Mouse (Mus musculus) midbrain, embryonic 14.5 days (tissue): Measurements from ENCODE around the gene Gal. TPM values are rescaled to one million over a fixed set of nuclear protein-coding genes. Genes with fewer than 3 reads are reported as not detected.

Experiments used
- ATAC-seq: fragments of 200-750 bp; cut with Nextera tagmentation; 2 replicates; pipeline ENCODE4 v1.8.0; 2017; ENCODE audit warnings: moderate number of reproducible peaks, moderate library complexity; ENCODE audit not compliant: low FRiP score, low TSS enrichment
- DNase-seq: peaks from one replicate; pipeline ENCODE4 v3.0.0-alpha.2; 2015
- H3K27ac ChIP-seq: fragments of 300-500 bp; sonication (generic); replicated peaks from 2 replicates; pipeline ENCODE4 v1.5.1; 2014; ENCODE audit warnings: mild to moderate bottlenecking, low read depth, low read length, moderate library complexity
- H3K27me3 ChIP-seq: fragments of 300-500 bp; sonication (generic); 2 replicates; pipeline ENCODE4 v1.6.1; 2014; ENCODE audit warnings: low read length, control low read depth, mixed read lengths; ENCODE audit not compliant: control insufficient read depth, insufficient read depth
- H3K36me3 ChIP-seq: fragments of 300-500 bp; sonication (generic); 2 replicates; pipeline ENCODE4 v1.6.1; 2014; ENCODE audit warnings: low read length, control low read depth; ENCODE audit not compliant: control insufficient read depth, insufficient read depth
- H3K4me1 ChIP-seq: fragments of 300-500 bp; sonication (generic); 2 replicates; pipeline ENCODE4 v1.6.1; 2014; ENCODE audit warnings: mild to moderate bottlenecking, antibody characterized with exemption, low read length, control low read depth; ENCODE audit not compliant: control insufficient read depth, insufficient read depth
- H3K4me2 ChIP-seq: fragments of 300-500 bp; sonication (generic); 2 replicates; pipeline ENCODE4 v1.6.1; 2014; ENCODE audit warnings: mild to moderate bottlenecking, low read length, moderate library complexity
- H3K4me3 ChIP-seq: fragments of 300-500 bp; sonication (generic); replicated peaks from 2 replicates; pipeline ENCODE4 v1.5.1; 2014; ENCODE audit warnings: low read depth, low read length
- H3K9ac ChIP-seq: fragments of 300-500 bp; sonication (generic); replicated peaks from 2 replicates; pipeline ENCODE4 v1.6.1; 2014; ENCODE audit warnings: mild to moderate bottlenecking, low read length, moderate library complexity
- H3K9me3 ChIP-seq: fragments of 300-500 bp; sonication (generic); 2 replicates; pipeline ENCODE4 v1.6.1; 2016; ENCODE audit warnings: low read length, control low read depth, mixed read lengths; ENCODE audit not compliant: control insufficient read depth
- WGBS: fragments of 180-500 bp; shearing (Covaris S2); extraction: QIAGEN DNeasy Blood & Tissue Kit; methylation state at CpG from one replicate; pipeline ENCODE4 v1.1.7; 2014; 5-methylcytosine and 5-hydroxymethylcytosine counted together
- polyA plus RNA-seq: library from polyadenylated mRNA; unstranded; fragments of >200 nt; fragmentation: Nextera tagmentation; extraction: Ambion mirVana; gene quantifications from 2 replicates; pipeline ENCODE4 v1.2.1, GENCODE M21; 2014

Gal gene
- polyA plus RNA-seq, 1 experiment from 2014 or later: 4.6 TPM

DNA sequence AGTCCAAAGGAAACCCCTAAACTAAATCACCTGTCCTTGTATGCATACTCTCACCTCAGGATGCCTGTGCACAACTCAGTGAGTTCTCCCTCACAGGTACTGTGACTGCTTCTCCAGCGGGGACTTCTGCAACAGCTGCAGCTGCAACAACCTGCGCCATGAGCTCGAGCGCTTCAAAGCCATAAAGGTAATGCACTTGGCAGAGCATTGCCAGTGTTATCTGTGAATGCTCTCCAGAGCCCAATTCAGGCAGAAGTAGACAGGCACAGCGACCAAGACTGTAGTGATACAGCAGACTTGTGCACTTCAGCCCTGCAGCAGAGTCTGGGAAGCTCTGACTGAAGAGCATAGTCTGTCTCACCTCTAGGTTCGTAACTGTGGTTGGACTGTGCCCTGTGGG, 12.0 kb downstream of the Gal start:
- H3K4me2 ChIP-seq: no peak overlapping the region
- H3K9me3 ChIP-seq: no peaks in the 10 kb centered on the region

GRCm38 (mm10) chr19:3401943-3402342, 12.4 kb downstream of the Gal start:
- WGBS: 46% methylated on average over 7 of the region's 7 CpGs
- Histone ChIP-seq H3K4me3 (no peak overlapping the region), H3K4me1 (no peaks in the 10 kb centered on the region), H3K9me3 (no peaks in the 10 kb centered on the region), H3K36me3 (no peaks in the 10 kb centered on the region), H3K9ac (no peak overlapping the region), H3K27me3 (no peaks in the 10 kb centered on the region), H3K4me2 (no peak overlapping the region), H3K27ac (no peak overlapping the region)
- DNase-seq (no peak), ATAC-seq (no peak)

More for the DNA sequence above, 12.0 kb downstream of the Gal start:
- Histone ChIP-seq H3K36me3 (no peaks in the 10 kb centered on the region), H3K27me3 (no peaks in the 10 kb centered on the region), H3K9ac (no peak overlapping the region), H3K4me3 (no peak overlapping the region), H3K27ac (no peak overlapping the region), H3K4me1 (no peaks in the 10 kb centered on the region)
- no peak for ATAC-seq
- WGBS: 83% methylated on average over 6 of the region's 6 CpGs
- no peak for DNase-seq

- Histone ChIP-seq H3K27me3 (no peaks in the 10 kb centered on the region), H3K4me3 (no peak overlapping the region), H3K27ac (no peak overlapping the region), H3K9me3 (no peaks in the 10 kb centered on the region), H3K4me1 (no peaks in the 10 kb centered on the region), H3K4me2 (no peak overlapping the region), H3K9ac (no peak overlapping the region), H3K36me3 (no peaks in the 10 kb centered on the region)
- DNase-seq: no peak
- no peak for ATAC-seq
- WGBS: 89% methylated on average over 7 of the region's 7 CpGs
Measured at GRCm38 (mm10) chr19:3401504-3401903, 12.8 kb downstream of the Gal start.

- H3K9me3 ChIP-seq: no peaks in the 10 kb centered on the region
- H3K4me1 ChIP-seq: no peaks in the 10 kb centered on the region
- no peak overlapping the region for H3K27ac ChIP-seq
- H3K9ac ChIP-seq: no peak overlapping the region
- WGBS: 83% methylated on average over 4 of the region's 4 CpGs
- ATAC-seq: no peak
- no peak overlapping the region for H3K4me2 ChIP-seq
- H3K27me3 ChIP-seq: no peaks in the 10 kb centered on the region
- no peak overlapping the region for H3K4me3 ChIP-seq
- no peaks in the 10 kb centered on the region for H3K36me3 ChIP-seq
- no peak for DNase-seq
Measured at GRCm38 (mm10) chr19:3400057-3400456, 14.3 kb downstream of the Gal start.

DNA sequence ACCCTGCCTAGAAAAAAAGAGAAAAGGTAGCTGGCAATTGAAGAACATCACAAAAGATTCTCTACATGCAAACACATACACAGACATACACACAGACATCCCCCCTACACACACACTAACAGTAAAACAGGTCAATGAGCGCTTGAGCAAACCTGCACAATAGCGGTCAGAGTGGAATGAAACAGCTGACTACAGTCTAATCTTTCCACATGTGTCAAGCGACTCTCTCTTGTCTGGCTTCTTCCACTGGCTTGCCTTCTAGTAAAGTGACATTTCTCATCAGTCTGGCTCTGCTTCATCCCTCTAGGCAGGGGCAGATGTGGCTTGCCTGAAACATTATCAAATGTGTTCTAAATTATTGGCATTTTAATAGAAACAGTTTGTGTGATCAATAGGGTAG, 20.1 kb downstream of the Gal start:
- H3K4me1 ChIP-seq: 0 out of 2 replicates have a peak, but pooled peaks cover 2% of the 10 kb centered on the region
- no peak overlapping the region for H3K4me2 ChIP-seq
- H3K9ac ChIP-seq: no peak overlapping the region
- no peak overlapping the region for H3K27ac ChIP-seq
- no peak overlapping the region for H3K4me3 ChIP-seq
- H3K27me3 ChIP-seq: no peaks in the 10 kb centered on the region
- DNase-seq: no peak
- H3K36me3 ChIP-seq: no peaks in the 10 kb centered on the region
- no peak for ATAC-seq
- no peaks in the 10 kb centered on the region for H3K9me3 ChIP-seq
- WGBS: 77% methylated on average over 3 of the region's 3 CpGs

DNA sequence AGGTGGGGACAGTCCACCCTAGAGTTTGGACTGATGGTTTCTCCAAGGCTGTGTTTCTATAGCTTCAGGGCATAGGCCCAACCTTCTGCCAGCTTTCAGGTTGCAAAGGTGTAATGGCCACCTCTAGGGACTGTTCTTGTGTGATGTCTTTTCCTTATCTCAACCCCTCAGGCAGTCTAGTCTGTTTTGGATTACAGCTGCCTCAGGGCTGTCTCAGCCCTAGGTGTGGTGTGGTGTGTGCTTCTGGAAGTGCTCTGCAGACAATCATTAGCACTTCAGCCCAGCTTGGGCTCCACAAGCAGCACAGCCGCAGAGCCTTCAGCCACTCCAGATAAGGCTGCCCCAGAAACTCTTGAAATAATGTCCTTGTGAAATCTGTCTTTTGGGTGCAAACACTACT, 22.0 kb downstream of the Gal start:
- H3K9ac ChIP-seq: no peak overlapping the region
- WGBS: 93% methylated on average over 1 of the region's 1 CpGs
- 0 out of 2 replicates have a peak, but pooled peaks cover 5% of the 10 kb centered on the region for H3K4me1 ChIP-seq
- DNase-seq: no peak
- H3K36me3 ChIP-seq: no peaks in the 10 kb centered on the region
- no peak overlapping the region for H3K27ac ChIP-seq
- H3K4me2 ChIP-seq: no peak overlapping the region
- no peaks in the 10 kb centered on the region for H3K27me3 ChIP-seq
- ATAC-seq: no peak
- H3K4me3 ChIP-seq: no peak overlapping the region
- no peaks in the 10 kb centered on the region for H3K9me3 ChIP-seq

DNA sequence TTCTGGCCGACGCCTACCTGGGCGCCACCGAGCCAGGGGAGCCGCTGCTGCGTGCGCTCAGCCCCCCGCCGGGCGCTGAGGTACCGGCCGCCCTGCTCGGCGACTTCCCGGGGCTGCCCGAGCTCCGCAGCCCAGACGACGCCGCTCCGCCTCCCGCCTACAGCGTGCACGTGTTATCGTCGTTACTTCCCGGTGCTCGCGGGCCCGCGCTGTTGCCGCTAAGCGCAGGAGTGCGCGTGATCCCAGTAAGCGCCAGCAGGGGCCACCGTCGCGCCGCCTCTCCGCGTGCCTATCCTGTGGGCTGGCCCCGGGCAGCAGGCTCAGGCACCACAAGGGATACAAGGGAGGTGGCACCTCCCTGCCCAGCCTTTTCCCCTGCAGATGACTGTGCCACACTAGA, 25.3 kb downstream of the Gal start:
- Histone ChIP-seq H3K9me3 (no peaks in the 10 kb centered on the region), H3K27ac (0 out of 2 replicates have a peak overlapping the region, but pooled peaks have one; percentile 37), H3K9ac (peak overlapping the region; percentile 50), H3K4me2 (peak overlapping the region; percentile 87), H3K4me1 (0 out of 2 replicates have a peak, but pooled peaks cover 5% of the 10 kb centered on the region), H3K36me3 (no peaks in the 10 kb centered on the region), H3K27me3 (no peaks in the 10 kb centered on the region), H3K4me3 (peak overlapping the region; percentile 43)
- WGBS: under 1% methylated on average over 39 of the region's 43 CpGs
- peak; percentile 91 for DNase-seq
- peak; percentile 88 for ATAC-seq

GRCm38 (mm10) chr19:3388629-3389057, 25.7 kb downstream of the Gal start, which contains the start of gene Tesmin:
TSS of gene Tesmin (plus strand) at chr19:3388857.
- no peaks in the 10 kb centered on the region for H3K9me3 ChIP-seq
- no peaks in the 10 kb centered on the region for H3K27me3 ChIP-seq
- 1% methylated on average over 33 of the region's 33 CpGs for WGBS
- H3K4me2 ChIP-seq: peak within 1 kb of the TSS; percentile 87
- DNase-seq (peak; percentile 89), ATAC-seq (peak; percentile 89)
- H3K9ac ChIP-seq: peak within 1 kb of the TSS; percentile 50
- H3K4me1 ChIP-seq: 0 out of 2 replicates have a peak, but pooled peaks cover 5% of the 10 kb centered on the region
- H3K27ac ChIP-seq: 0 out of 2 replicates have a peak within 1 kb of the TSS, but pooled peaks have one; percentile 37
- H3K36me3 ChIP-seq: no peaks in the 10 kb centered on the region
- peak within 1 kb of the TSS; percentile 43 for H3K4me3 ChIP-seq

DNA sequence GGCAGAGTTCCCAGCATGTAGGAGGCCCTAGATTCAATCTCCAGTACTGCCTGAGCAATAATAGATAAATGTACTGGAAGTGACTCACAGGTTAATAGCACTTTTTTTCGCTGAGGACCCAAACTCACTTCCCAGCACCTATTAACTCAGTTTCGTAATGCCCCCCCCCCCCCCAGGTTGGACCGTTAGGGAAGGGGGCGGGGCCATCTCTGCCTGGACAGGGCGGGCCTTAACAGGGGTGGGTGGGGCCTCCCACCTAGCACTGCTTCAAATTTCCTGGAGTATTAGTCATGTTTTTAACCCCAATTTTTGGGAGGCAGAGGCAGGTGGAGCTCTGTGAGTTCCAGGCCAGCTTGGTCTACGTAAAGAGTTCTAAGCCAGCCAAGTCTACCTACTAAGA, 26.3 kb downstream of the Gal start:
- no peak for ATAC-seq
- no peaks in the 10 kb centered on the region for H3K9me3 ChIP-seq

More for the DNA sequence above, 26.3 kb downstream of the Gal start:
- H3K4me1 ChIP-seq: 0 out of 2 replicates have a peak, but pooled peaks cover 5% of the 10 kb centered on the region
- DNase-seq: no peak
- no peak overlapping the region for H3K4me2 ChIP-seq
- 73% methylated on average over 6 of the region's 6 CpGs for WGBS
- no peak overlapping the region for H3K4me3 ChIP-seq
- H3K9ac ChIP-seq: no peak overlapping the region
- H3K27me3 ChIP-seq: no peaks in the 10 kb centered on the region
- H3K27ac ChIP-seq: no peak overlapping the region
- H3K36me3 ChIP-seq: no peaks in the 10 kb centered on the region
